Mouse (Mus musculus): Measurements from ENCODE around the gene Trib2. TPM values are rescaled to one million over a fixed set of nuclear protein-coding genes. Genes with fewer than 3 reads are reported as not detected.

Gene Trib2
- total and polyA plus RNA-seq, 3 experiments: 8.1 to 13.5 (median 10.6) TPM

DNA sequence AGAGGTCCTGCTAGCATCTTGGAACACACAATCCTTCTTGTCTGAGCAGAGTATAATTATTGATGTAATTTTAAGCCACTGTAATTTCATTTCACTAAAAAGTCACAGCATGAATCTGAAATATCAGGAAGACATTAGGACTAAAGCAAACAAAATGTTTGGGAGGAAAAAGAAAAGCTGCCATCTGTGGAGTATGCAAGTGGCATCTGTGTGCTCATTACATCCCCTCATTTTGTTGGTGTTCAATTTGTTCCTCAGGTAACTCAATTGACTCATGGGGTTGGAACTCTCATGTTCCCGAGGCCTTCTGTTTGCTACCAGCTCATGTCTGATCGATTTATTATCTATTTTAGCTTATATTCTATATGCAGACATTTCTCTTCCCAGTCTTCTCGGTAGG is 28.0 kb upstream of the Trib2 start:
- Histone ChIP-seq H3K9ac (ENCODE audit: insufficient read depth, low read depth) (no peak overlapping the region), H3K36me3 (replicated peaks in 1 of 2; ENCODE audit: control insufficient read depth in 1 of 2, insufficient read depth in 1 of 2, low read length in 1 of 2) (no peaks in the 10 kb centered on the region), H3K27ac (ENCODE audit: insufficient read depth, low read depth) (no peak overlapping the region), H3K27me3 (replicated peaks) (no peaks in the 10 kb centered on the region), H3K79me2 (replicated peaks; ENCODE audit: control insufficient read depth, extremely low read depth, insufficient read depth, poor library complexity, severe bottlenecking) (no peaks in the 10 kb centered on the region), H3K4me2 (ENCODE audit: insufficient read depth, low read depth, poor library complexity, severe bottlenecking) (no peak overlapping the region), H3K4me1 (ENCODE audit: control insufficient read depth in 1 of 2, insufficient read depth in 2 of 2) (no peaks in the 10 kb centered on the region), H3K9me3 (replicated peaks; ENCODE audit: low read length) (no peaks in the 10 kb centered on the region), H3K4me3 (replicated peaks in 1 of 3; ENCODE audit: low read depth in 2 of 3, low read length in 2 of 3, poor library complexity in 1 of 3) (no peak overlapping the region)
- in situ Hi-C loops (cut with MboI; ENCODE audit: low pct_ligation_motif_present, low pct_unique_long_range_greater_than_20kb, low sequenced_read_pairs): no loop called here
- DNase-seq (ENCODE audit: extremely low read depth): no peak
- dilution Hi-C loops (cut with MboI; ENCODE audit: extremely low pct_ligation_motif_present, extremely low pct_unique_long_range_greater_than_20kb, low sequenced_read_pairs): no loop called here
- TF ChIP-seq JUND (conservative IDR thresholded peaks at IDR 0.05; ENCODE audit: low read depth, low read length): no peak
- no peak for TF ChIP-seq JUN (IDR thresholded peaks at IDR 0.05; ENCODE audit: insufficient read depth, low read depth, low read length)
- no peak for TF ChIP-seq MEF2A (IDR thresholded peaks at IDR 0.05; ENCODE audit: borderline replicate concordance, low read depth, low read length)
- TF ChIP-seq MYC (IDR thresholded peaks at IDR 0.05; ENCODE audit: low read depth, low read length): no peak
- no peak for TF ChIP-seq BHLHE40 (IDR thresholded peaks at IDR 0.05; ENCODE audit: low read depth, low read length)
- no peak for TF ChIP-seq MAFK (IDR thresholded peaks at IDR 0.05; ENCODE audit: insufficient replicate concordance, low read length)
- TF ChIP-seq ZNF384 (IDR thresholded peaks at IDR 0.05; ENCODE audit: low read depth, low read length): no peak
- no peak for TF ChIP-seq MAX (IDR thresholded peaks at IDR 0.05; ENCODE audit: low read length)
- no peak for TF ChIP-seq TBP (conservative IDR thresholded peaks at IDR 0.05; ENCODE audit: low read depth, low read length)
- no peak for TF ChIP-seq E2F4 (IDR thresholded peaks at IDR 0.05; ENCODE audit: insufficient replicate concordance, low read depth, low read length)
- TF ChIP-seq POLR2AphosphoS2 (IDR thresholded peaks at IDR 0.05; ENCODE audit: low read depth, low read length): no peak
- no peak for TF ChIP-seq EP300 (IDR thresholded peaks at IDR 0.05; ENCODE audit: low read length)
- no peak for TF ChIP-seq CHD2 (IDR thresholded peaks at IDR 0.05; ENCODE audit: low read length)
- no peak for TF ChIP-seq TCF12 (IDR thresholded peaks at IDR 0.05; ENCODE audit: low read depth, low read length)
- no peak for TF ChIP-seq USF2 (conservative IDR thresholded peaks at IDR 0.05; ENCODE audit: low read depth, low read length)
- no peak for TF ChIP-seq GABPA (IDR thresholded peaks at IDR 0.05; ENCODE audit: insufficient replicate concordance, low read depth, low read length)
- no peak for TF ChIP-seq USF1 (IDR thresholded peaks at IDR 0.05; ENCODE audit: low read depth, low read length)

DNA sequence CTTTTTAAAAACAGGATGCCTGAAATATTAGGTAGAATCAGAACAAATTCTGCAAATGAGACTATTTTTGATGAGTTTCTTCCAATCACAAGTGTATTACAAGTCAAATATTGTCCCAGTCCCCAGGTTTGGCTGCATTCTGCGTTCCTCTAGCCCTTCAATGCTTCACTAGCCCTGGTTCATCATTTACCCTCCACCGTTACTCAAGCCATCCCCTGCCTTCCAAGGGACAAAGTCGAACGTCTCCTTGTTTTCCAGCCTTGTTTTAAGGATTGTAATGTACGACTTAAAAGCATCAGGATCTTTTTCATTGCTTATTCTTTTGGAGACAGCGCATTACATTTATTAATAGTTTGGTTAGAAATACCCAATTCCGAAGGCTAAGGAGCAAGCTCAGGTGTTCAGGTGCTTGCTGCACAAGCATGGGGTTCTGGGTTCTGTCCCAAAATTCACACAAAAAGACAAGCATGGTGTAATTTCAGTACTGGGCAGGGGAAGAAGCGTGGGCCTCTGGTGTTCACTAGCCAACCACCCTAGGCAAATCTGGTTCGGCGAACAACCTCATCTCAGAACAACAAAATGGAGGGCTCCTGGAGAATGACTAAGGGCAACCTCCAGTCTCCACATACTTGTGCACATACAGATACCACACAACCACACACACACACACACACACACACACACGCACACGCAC is 24.3 kb upstream of the Trib2 start:
- no peak for TF ChIP-seq ZNF384 (IDR thresholded peaks at IDR 0.05; ENCODE audit: low read depth, low read length)
- no peak for TF ChIP-seq NELFE (IDR thresholded peaks at IDR 0.05; ENCODE audit: low read depth, low read length)
- no peak for TF ChIP-seq USF2 (conservative IDR thresholded peaks at IDR 0.05; ENCODE audit: low read depth, low read length)
- TF ChIP-seq IRF4 (IDR thresholded peaks at IDR 0.05; ENCODE audit: low read depth, low read length): no peak
- no peak for TF ChIP-seq MAX (IDR thresholded peaks at IDR 0.05; ENCODE audit: low read length)
- TF ChIP-seq UBTF (IDR thresholded peaks at IDR 0.05; ENCODE audit: low read depth, low read length): no peak
- TF ChIP-seq SIN3A (IDR thresholded peaks at IDR 0.05; ENCODE audit: low read length): no peak
- no peak for TF ChIP-seq PAX5 (IDR thresholded peaks at IDR 0.05; ENCODE audit: low read length)
- TF ChIP-seq CHD1 (IDR thresholded peaks at IDR 0.05; ENCODE audit: low read depth, low read length): no peak
- no peak for TF ChIP-seq TBP (conservative IDR thresholded peaks at IDR 0.05; ENCODE audit: low read depth, low read length)
- TF ChIP-seq RCOR1 (conservative IDR thresholded peaks at IDR 0.05; ENCODE audit: low read depth, low read length): no peak
- TF ChIP-seq POLR2A (IDR thresholded peaks at IDR 0.05; ENCODE audit: low read depth, low read length): no peak
- no peak for TF ChIP-seq CHD2 (IDR thresholded peaks at IDR 0.05; ENCODE audit: low read length)
- no peak for TF ChIP-seq MXI1 (IDR thresholded peaks at IDR 0.05; ENCODE audit: low read depth, low read length)
- TF ChIP-seq RAD21 (IDR thresholded peaks at IDR 0.05; ENCODE audit: low read depth, low read length): no peak
- no peak for TF ChIP-seq USF1 (IDR thresholded peaks at IDR 0.05; ENCODE audit: low read depth, low read length)
- no peak for TF ChIP-seq E2F4 (IDR thresholded peaks at IDR 0.05; ENCODE audit: insufficient replicate concordance, low read depth, low read length)
- dilution Hi-C loops (cut with MboI; ENCODE audit: extremely low pct_ligation_motif_present, extremely low pct_unique_long_range_greater_than_20kb, low sequenced_read_pairs): no loop called here

More for the DNA sequence above, 24.3 kb upstream of the Trib2 start:
- no peaks in the 10 kb centered on the region for H3K9me3 ChIP-seq (replicated peaks; ENCODE audit: low read length)
- no peak overlapping the region for H3K9ac ChIP-seq (ENCODE audit: insufficient read depth, low read depth)
- no peaks in the 10 kb centered on the region for H3K36me3 ChIP-seq (replicated peaks in 1 of 2; ENCODE audit: control insufficient read depth in 1 of 2, insufficient read depth in 1 of 2, low read length in 1 of 2)
- H3K4me2 ChIP-seq (ENCODE audit: insufficient read depth, low read depth, poor library complexity, severe bottlenecking): no peak overlapping the region
- H3K27me3 ChIP-seq (replicated peaks): no peaks in the 10 kb centered on the region
- H3K4me3 ChIP-seq (replicated peaks in 1 of 3; ENCODE audit: low read depth in 2 of 3, low read length in 2 of 3, poor library complexity in 1 of 3): no peak overlapping the region
- H3K79me2 ChIP-seq (replicated peaks; ENCODE audit: control insufficient read depth, extremely low read depth, insufficient read depth, poor library complexity, severe bottlenecking): no peaks in the 10 kb centered on the region
- in situ Hi-C loops (cut with MboI; ENCODE audit: low pct_ligation_motif_present, low pct_unique_long_range_greater_than_20kb, low sequenced_read_pairs): no loop called here
- DNase-seq (ENCODE audit: extremely low read depth): no peak
- no peak overlapping the region for H3K27ac ChIP-seq (ENCODE audit: insufficient read depth, low read depth)
- H3K4me1 ChIP-seq (ENCODE audit: control insufficient read depth in 1 of 2, insufficient read depth in 2 of 2): 0 out of 4 replicates have a peak, but pooled peaks cover 0 to 2% of the 10 kb centered on the region in 2 experiments
